Mouse (Mus musculus) lung, postnatal 0 days (tissue): Measurements from ENCODE around the gene Ilvbl. TPM values are rescaled to one million over a fixed set of nuclear protein-coding genes. Genes with fewer than 3 reads are reported as not detected.

Experiments used
- ATAC-seq: fragments of 200-750 bp; cut with Nextera tagmentation; 2 replicates; pipeline ENCODE4 v1.8.0; 2017; ENCODE audit warnings: moderate library complexity
- DNase-seq: peaks from one replicate; pipeline ENCODE4 v3.0.0-alpha.2; 2016; ENCODE audit warnings: low spot score
- H3K27ac ChIP-seq: fragments of 300-500 bp; sonication (generic); 2 replicates; pipeline ENCODE4 v1.5.1; 2014; ENCODE audit warnings: antibody characterized with exemption, mild to moderate bottlenecking, low read length, mixed read lengths
- H3K27me3 ChIP-seq: fragments of 300-500 bp; sonication (generic); replicated peaks from 2 replicates; pipeline ENCODE4 v1.6.1; 2014; ENCODE audit warnings: low read length, mixed read lengths; ENCODE audit not compliant: insufficient read depth
- H3K36me3 ChIP-seq: fragments of 300-500 bp; sonication (generic); 2 replicates; pipeline ENCODE4 v1.6.1; 2014; ENCODE audit warnings: low read length, mixed read lengths; ENCODE audit not compliant: insufficient read depth
- H3K4me1 ChIP-seq: fragments of 300-500 bp; sonication (generic); 2 replicates; pipeline ENCODE4 v1.6.1; 2014; ENCODE audit warnings: antibody characterized with exemption, low read depth, low read length, mixed read lengths; ENCODE audit not compliant: insufficient read depth
- H3K4me2 ChIP-seq: fragments of 300-500 bp; sonication (generic); replicated peaks from 2 replicates; pipeline ENCODE4 v1.6.1; 2014; ENCODE audit warnings: low read depth, mild to moderate bottlenecking, low read length, moderate library complexity, mixed read lengths
- H3K4me3 ChIP-seq: fragments of 300-500 bp; sonication (generic); 2 replicates; pipeline ENCODE4 v1.5.1; 2014; ENCODE audit warnings: low read depth, low read length
- H3K9ac ChIP-seq: fragments of 300-500 bp; sonication (generic); replicated peaks from 2 replicates; pipeline ENCODE4 v1.6.1; 2014; ENCODE audit warnings: low read depth, mild to moderate bottlenecking
- H3K9me3 ChIP-seq: fragments of 300-500 bp; sonication (generic); 2 replicates; pipeline ENCODE4 v1.6.1; 2016; ENCODE audit warnings: low read length, mixed read lengths
- CTCF ChIP-seq: IDR thresholded peaks from 2 replicates; pipeline ENCODE4 v1.5.1; 2016; ENCODE audit warnings: antibody characterized with exemption, mild to moderate bottlenecking
- EP300 ChIP-seq: IDR thresholded peaks from 2 replicates; pipeline ENCODE4 v1.6.1; 2016; ENCODE audit warnings: antibody characterized with exemption, mild to moderate bottlenecking, control low read depth
- WGBS: fragments of 180-500 bp; shearing (Covaris S2); extraction: QIAGEN DNeasy Blood & Tissue Kit; methylation state at CpG from one replicate; pipeline ENCODE4 v1.1.7; 2014; 5-methylcytosine and 5-hydroxymethylcytosine counted together
- polyA plus RNA-seq: library from polyadenylated mRNA; unstranded; fragments of >200 nt; fragmentation: Nextera tagmentation; extraction: Ambion mirVana; gene quantifications from 2 replicates; pipeline ENCODE4 v1.2.1, GENCODE M21; 2015

Ilvbl gene
- polyA plus RNA-seq, 1 experiment from 2014 or later: 45.0 TPM

- no peak overlapping the region for H3K4me2 ChIP-seq
- H3K4me3 ChIP-seq: no peak overlapping the region
- H3K9ac ChIP-seq: no peak overlapping the region
- no peaks in the 10 kb centered on the region for H3K9me3 ChIP-seq
- H3K27me3 ChIP-seq: no peaks in the 10 kb centered on the region
- 32% methylated on average over 3 of the region's 3 CpGs for WGBS
- ATAC-seq (no peak), DNase-seq (no peak)
- H3K4me1 ChIP-seq: no peaks in the 10 kb centered on the region
- H3K36me3 ChIP-seq: no peaks in the 10 kb centered on the region
- H3K27ac ChIP-seq: no peak overlapping the region
- TF ChIP-seq CTCF (no peak), EP300 (no peak)
Measured at GRCm38 (mm10) chr10:78569686-78570085, 4.5 kb upstream of the Ilvbl start.

- no peak overlapping the region for H3K9ac ChIP-seq
- H3K4me2 ChIP-seq: no peak overlapping the region
- no peaks in the 10 kb centered on the region for H3K27me3 ChIP-seq
- no peak overlapping the region for H3K4me3 ChIP-seq
- no peak overlapping the region for H3K27ac ChIP-seq
- DNase-seq: no peak
- no peak for ATAC-seq
- no peak for TF ChIP-seq CTCF
- TF ChIP-seq EP300: no peak
- H3K9me3 ChIP-seq: no peaks in the 10 kb centered on the region
- no peaks in the 10 kb centered on the region for H3K4me1 ChIP-seq
- H3K36me3 ChIP-seq: no peaks in the 10 kb centered on the region
- 46% methylated on average over 6 of the region's 6 CpGs for WGBS
Measured at GRCm38 (mm10) chr10:78570416-78570815, 3.7 kb upstream of the Ilvbl start.

GRCm38 (mm10) chr10:78570897-78571296, 3.2 kb upstream of the Ilvbl start:
- WGBS: 54% methylated on average over 2 of the region's 2 CpGs
- DNase-seq: peak; percentile 37
- no peak overlapping the region for H3K9ac ChIP-seq
- TF ChIP-seq EP300 (no peak), CTCF (no peak)
- H3K4me1 ChIP-seq: peaks cover 4% of the 10 kb centered on the region; the same call in 1 of the 2 replicates
- no peaks in the 10 kb centered on the region for H3K27me3 ChIP-seq
- no peak for ATAC-seq
- H3K4me2 ChIP-seq: no peak overlapping the region
- no peaks in the 10 kb centered on the region for H3K9me3 ChIP-seq
- H3K27ac ChIP-seq: no peak overlapping the region
- no peak overlapping the region for H3K4me3 ChIP-seq
- no peaks in the 10 kb centered on the region for H3K36me3 ChIP-seq

GRCm38 (mm10) chr10:78573226-78573625, 920 bp upstream of the Ilvbl start:
- WGBS: 79% methylated on average over 3 of the region's 3 CpGs
- TF ChIP-seq EP300: no peak
- no peak for TF ChIP-seq CTCF
- Histone ChIP-seq H3K4me2 (no peak overlapping the region), H3K27me3 (no peaks in the 10 kb centered on the region), H3K36me3 (peaks cover 5% of the 10 kb centered on the region; the same call in 1 of the 2 replicates), H3K4me3 (no peak overlapping the region), H3K4me1 (peaks cover 5% of the 10 kb centered on the region; the same call in 1 of the 2 replicates), H3K9me3 (no peaks in the 10 kb centered on the region), H3K27ac (no peak overlapping the region), H3K9ac (no peak overlapping the region)
- DNase-seq (no peak), ATAC-seq (no peak)

- WGBS: 10% methylated on average over 13 of the region's 13 CpGs
- H3K9me3 ChIP-seq: no peaks in the 10 kb centered on the region
- H3K4me3 ChIP-seq: peak overlapping the region; percentile 59
- peaks cover 5% of the 10 kb centered on the region; the same call in 1 of the 2 replicates for H3K4me1 ChIP-seq
- no peaks in the 10 kb centered on the region for H3K27me3 ChIP-seq
- TF ChIP-seq EP300 (no peak), CTCF (no peak)
- peak overlapping the region; percentile 76 for H3K4me2 ChIP-seq
- peak; percentile 11; the same call in 1 of the 2 replicates for ATAC-seq
- H3K27ac ChIP-seq: peak overlapping the region; percentile 97
- peak; percentile 18 for DNase-seq
- H3K9ac ChIP-seq: peak overlapping the region; percentile 66
- H3K36me3 ChIP-seq: peaks cover 7% of the 10 kb centered on the region; the same call in 1 of the 2 replicates
Measured at GRCm38 (mm10) chr10:78575105-78575632, 1.0 kb downstream of the Ilvbl start.

- Histone ChIP-seq H3K27me3 (no peaks in the 10 kb centered on the region), H3K4me3 (peak overlapping the region; percentile 59; the same call in 1 of the 2 replicates), H3K36me3 (peaks cover 8% of the 10 kb centered on the region; the same call in 1 of the 2 replicates), H3K27ac (peak overlapping the region; percentile 97; the same call in 1 of the 2 replicates), H3K9ac (no peak overlapping the region), H3K9me3 (no peaks in the 10 kb centered on the region), H3K4me2 (peak overlapping the region; percentile 76), H3K4me1 (peaks cover 5% of the 10 kb centered on the region; the same call in 1 of the 2 replicates)
- 19% methylated on average over 2 of the region's 2 CpGs for WGBS
- ATAC-seq (no peak), DNase-seq (peak; percentile 39)
- no peak for TF ChIP-seq CTCF
- no peak for TF ChIP-seq EP300
Measured at GRCm38 (mm10) chr10:78575690-78576089, 1.5 kb downstream of the Ilvbl start.
